Mouse (Mus musculus) CH12.LX (cell line): ENCODE data around the gene Syne3. TPM values are rescaled to one million over a fixed set of nuclear protein-coding genes. Genes with fewer than 3 reads are reported as not detected.
A peak's percentile ranks its signal among the peaks of the same experiment; 100 is the strongest.

Experiments
- DNase-seq: peaks from one replicate; pipeline ENCODE4 v3.0.0-alpha.2; 2013; ENCODE audit errors: extremely low read depth
- H3K27ac ChIP-seq: 2 replicates; pipeline ENCODE4 v1.5.1; 2012; ENCODE audit warnings: low read depth, mild to moderate bottlenecking, control low read depth, moderate library complexity; ENCODE audit not compliant: insufficient read depth
- H3K27me3 ChIP-seq: replicated peaks from 2 replicates; pipeline ENCODE3; 2012; ENCODE audit warnings: inconsistent platforms
- H3K36me3 ChIP-seq, 2 experiments: replicated peaks in 1 of 2; 2 replicates each; pipeline versions ENCODE3 to v1.6.1; 2012; ENCODE audit warnings: inconsistent platforms in 1 of 2, low read length in 1 of 2, mild to moderate bottlenecking in 1 of 2, mixed read lengths in 1 of 2, moderate library complexity in 1 of 2; ENCODE audit not compliant: control insufficient read depth in 1 of 2, insufficient read depth in 1 of 2
- H3K4me1 ChIP-seq, 2 experiments: 2 replicates each; pipeline ENCODE4 v1.6.1; 2012; ENCODE audit warnings: inconsistent platforms in 1 of 2, moderate library complexity in 1 of 2; ENCODE audit not compliant: insufficient read depth in 2 of 2, control insufficient read depth in 1 of 2
- H3K4me2 ChIP-seq: 2 replicates; pipeline ENCODE4 v1.6.1; 2012; ENCODE audit warnings: low read depth, mild to moderate bottlenecking, control low read depth; ENCODE audit not compliant: poor library complexity, insufficient read depth, severe bottlenecking
- H3K4me3 ChIP-seq, 3 experiments: fragments of 150-350 bp in 1 of 3; sonication (generic) in 1 of 3; replicated peaks in 1 of 3; 2 replicates each; pipeline versions ENCODE3 to v1.5.1; 2011 to 2012; ENCODE audit warnings: low read depth in 2 of 3, low read length in 2 of 3, mild to moderate bottlenecking in 2 of 3, moderate library complexity in 2 of 3, control low read depth in 1 of 3, improper control_type of control experiment in 1 of 3, inconsistent platforms in 1 of 3, mixed read lengths in 1 of 3; ENCODE audit not compliant: poor library complexity in 1 of 3
- H3K79me2 ChIP-seq: replicated peaks from 2 replicates; pipeline ENCODE4 v1.6.1; 2012; ENCODE audit warnings: mild to moderate bottlenecking, moderate library complexity; ENCODE audit not compliant: control insufficient read depth, poor library complexity, insufficient read depth, severe bottlenecking; ENCODE audit errors: extremely low read depth
- H3K9ac ChIP-seq: 2 replicates; pipeline ENCODE4 v1.6.1; 2012; ENCODE audit warnings: low read depth, mild to moderate bottlenecking, control low read depth, moderate library complexity; ENCODE audit not compliant: insufficient read depth
- H3K9me3 ChIP-seq: replicated peaks from 2 replicates; pipeline ENCODE3; 2012; ENCODE audit warnings: low read length, inconsistent platforms, mixed read lengths
- BHLHE40 ChIP-seq: IDR thresholded peaks from 2 replicates; pipeline ENCODE4 v1.6.1; 2011; ENCODE audit warnings: mild to moderate bottlenecking, low read depth, low read length, improper control_type of control experiment
- CHD2 ChIP-seq: IDR thresholded peaks from 2 replicates; pipeline ENCODE4 v1.6.1; 2011; ENCODE audit warnings: low read length, improper control_type of control experiment
- E2F4 ChIP-seq: IDR thresholded peaks from 2 replicates; pipeline ENCODE4 v1.6.1; 2011; ENCODE audit warnings: low read depth, low read length, improper control_type of control experiment; ENCODE audit not compliant: insufficient replicate concordance
- EP300 ChIP-seq: IDR thresholded peaks from 2 replicates; pipeline ENCODE4 v1.6.1; 2011; ENCODE audit warnings: low read length, improper control_type of control experiment
- ETS1 ChIP-seq: conservative IDR thresholded peaks from 2 replicates; pipeline ENCODE4 v1.6.1; 2012; ENCODE audit warnings: low read depth, mild to moderate bottlenecking, inconsistent platforms, low read length, improper control_type of control experiment, moderate library complexity
- GABPA ChIP-seq: IDR thresholded peaks from 2 replicates; pipeline ENCODE4 v1.6.1; 2012; ENCODE audit warnings: low read depth, low read length, improper control_type of control experiment, inconsistent platforms; ENCODE audit not compliant: insufficient replicate concordance
- IRF4 ChIP-seq: IDR thresholded peaks from 2 replicates; pipeline ENCODE4 v1.6.1; 2014; ENCODE audit warnings: low read depth, mild to moderate bottlenecking, inconsistent platforms, low read length, improper control_type of control experiment
- MAZ ChIP-seq: IDR thresholded peaks from 2 replicates; pipeline ENCODE4 v1.6.1; 2012; ENCODE audit warnings: low read depth, mild to moderate bottlenecking, inconsistent platforms, low read length, improper control_type of control experiment, moderate library complexity
- MEF2A ChIP-seq: IDR thresholded peaks from 2 replicates; pipeline ENCODE4 v1.6.1; 2014; ENCODE audit warnings: low read depth, mild to moderate bottlenecking, inconsistent platforms, low read length, improper control_type of control experiment, borderline replicate concordance
- MYC ChIP-seq: IDR thresholded peaks from 2 replicates; pipeline ENCODE4 v1.6.1; 2011; ENCODE audit warnings: low read depth, mild to moderate bottlenecking, improper control_type of control experiment, low read length
- POLR2A ChIP-seq: IDR thresholded peaks from 2 replicates; pipeline ENCODE4 v1.6.1; 2011; ENCODE audit warnings: low read depth, mild to moderate bottlenecking, improper control_type of control experiment, low read length
- RAD21 ChIP-seq: IDR thresholded peaks from 2 replicates; pipeline ENCODE4 v1.6.1; 2011; ENCODE audit warnings: low read depth, mild to moderate bottlenecking, low read length, improper control_type of control experiment, moderate library complexity
- SMC3 ChIP-seq: IDR thresholded peaks from 2 replicates; pipeline ENCODE4 v1.6.1; 2011; ENCODE audit warnings: low read depth, low read length, improper control_type of control experiment
- USF1 ChIP-seq: IDR thresholded peaks from 2 replicates; pipeline ENCODE4 v1.6.1; 2014; ENCODE audit warnings: low read depth, mild to moderate bottlenecking, inconsistent platforms, low read length, improper control_type of control experiment
- USF2 ChIP-seq: conservative IDR thresholded peaks from 2 replicates; pipeline ENCODE4 v1.6.1; 2011; ENCODE audit warnings: low read depth, low read length, improper control_type of control experiment
- ZC3H11A ChIP-seq: IDR thresholded peaks from 2 replicates; pipeline ENCODE4 v1.6.1; 2012; ENCODE audit warnings: low read depth, mild to moderate bottlenecking, inconsistent platforms, low read length, improper control_type of control experiment
- ZNF384 ChIP-seq: IDR thresholded peaks from 2 replicates; pipeline ENCODE4 v1.6.1; 2012; ENCODE audit warnings: low read depth, low read length, improper control_type of control experiment, inconsistent platforms
- dilution Hi-C: fragments of 300-500 bp; cut with MboI; formaldehyde crosslinking; loops from 2 replicates; pipeline ENCODE4 v1.14.3; 2020; ENCODE audit warnings: low sequenced_read_pairs; ENCODE audit not compliant: extremely low pct_unique_long_range_greater_than_20kb, extremely low pct_ligation_motif_present
- in situ Hi-C: fragments of 300-500 bp; cut with MboI; formaldehyde crosslinking; loops from 3 replicates; pipeline ENCODE4 v1.14.3; 2019; ENCODE audit warnings: low sequenced_read_pairs, low pct_ligation_motif_present, low pct_unique_long_range_greater_than_20kb, mixed read lengths
- polyA plus RNA-seq: library from polyadenylated mRNA; unstranded; fragments of >175 nt; gene quantifications from 2 replicates; pipeline ENCODE4 v1.2.1, GENCODE M21; 2012; ENCODE audit warnings: low read depth; ENCODE audit not compliant: insufficient read length
- total RNA-seq, 2 experiments: library from RNA; depleted of rRNA; stranded (reverse); fragments of 300-350 nt in 1 of 2; fragments of >200 nt in 1 of 2; gene quantifications; 2 replicates each; pipeline ENCODE4 v1.2.3; 2012 to 2014

Syne3 gene
- total and polyA plus RNA-seq, 3 experiments: 5.3 to 18.7 (median 7.3) TPM

DNA sequence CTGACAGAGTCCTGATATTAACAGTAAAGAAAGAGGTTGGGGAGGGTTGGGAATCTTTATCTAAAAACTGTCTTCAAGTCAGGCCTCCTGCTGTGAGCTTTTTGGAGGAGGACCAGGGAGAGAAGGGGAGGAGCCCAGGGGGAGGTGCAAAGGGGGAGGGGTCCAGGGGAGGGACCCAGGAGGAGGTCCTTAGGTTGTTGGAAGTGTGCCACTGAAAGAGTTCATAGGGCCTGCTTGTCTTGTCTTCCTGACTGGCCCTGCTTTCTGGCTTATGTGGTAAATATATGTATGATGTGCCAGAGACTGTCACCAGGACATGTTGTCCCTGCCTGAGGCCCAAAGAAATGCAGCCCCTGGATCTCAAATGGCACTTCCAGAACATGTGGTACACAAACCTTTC lies 49.2 kb downstream of the Syne3 start:
- H3K4me2 ChIP-seq: no peak overlapping the region
- H3K36me3 ChIP-seq: peaks cover 57 to 88% of the 10 kb centered on the region in 2 experiments
- no peak overlapping the region for H3K27ac ChIP-seq
- no peak overlapping the region for H3K9ac ChIP-seq
- dilution Hi-C loops: no loop called here
- no peak for TF ChIP-seq ETS1
- no peak for TF ChIP-seq CHD2
- TF ChIP-seq POLR2A: no peak
- TF ChIP-seq MYC: no peak
- no peak for TF ChIP-seq RAD21
- TF ChIP-seq ZC3H11A: no peak
- TF ChIP-seq GABPA: no peak
- TF ChIP-seq MAZ: no peak
- TF ChIP-seq, all 38 proteins: peak for 0
- DNase-seq: no peak
- Histone ChIP-seq H3K4me1 (peaks cover 0 to 7% of the 10 kb centered on the region in 2 experiments; a peak in 2 of 4 replicates), H3K79me2 (no peaks in the 10 kb centered on the region), H3K4me3 (no peak overlapping the region), H3K9me3 (no peaks in the 10 kb centered on the region), H3K27me3 (no peaks in the 10 kb centered on the region)
- in situ Hi-C loops: no loop called here

DNA sequence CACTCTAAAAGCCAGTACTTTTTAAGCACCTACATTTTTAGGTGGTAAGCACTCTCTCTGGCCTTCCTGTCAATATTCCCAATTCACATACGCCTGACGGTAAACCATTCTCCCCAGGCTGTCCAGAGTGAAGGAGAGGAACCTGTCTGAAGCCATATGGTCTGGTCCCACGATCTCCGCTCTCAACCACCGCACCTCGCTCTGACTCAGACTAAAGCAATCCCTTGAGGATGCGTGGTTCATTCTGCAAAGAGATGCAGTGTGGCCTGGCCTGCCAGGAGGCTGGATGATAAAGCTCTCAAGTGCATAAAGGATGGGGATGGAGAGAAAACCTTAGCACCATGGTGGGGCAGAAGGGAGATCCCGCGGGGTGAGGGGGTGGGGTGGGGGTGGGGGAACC lies 49.6 kb downstream of the Syne3 start:
- Histone ChIP-seq H3K9me3 (no peaks in the 10 kb centered on the region), H3K4me3 (no peak overlapping the region), H3K27ac (no peak overlapping the region)
- TF ChIP-seq ZNF384 (no peak), USF1 (no peak), EP300 (no peak), USF2 (no peak), ETS1 (no peak), GABPA (no peak), E2F4 (no peak), BHLHE40 (no peak), CHD2 (no peak), RAD21 (no peak)
- TF ChIP-seq, all 38 proteins: peak for 0
- Histone ChIP-seq H3K4me2 (no peak overlapping the region), H3K36me3 (peaks cover 62 to 88% of the 10 kb centered on the region in 2 experiments), H3K79me2 (no peaks in the 10 kb centered on the region), H3K4me1 (peaks cover 0 to 7% of the 10 kb centered on the region in 2 experiments; a peak in 2 of 4 replicates), H3K27me3 (no peaks in the 10 kb centered on the region), H3K9ac (no peak overlapping the region)
- dilution Hi-C loops: no loop called here
- in situ Hi-C loops: loop anchor here (10.0 kb wide), 1 partner anchor 45 kb away; the partner anchor contains the start of gene Syne3
- peak; percentile 33 for DNase-seq

DNA sequence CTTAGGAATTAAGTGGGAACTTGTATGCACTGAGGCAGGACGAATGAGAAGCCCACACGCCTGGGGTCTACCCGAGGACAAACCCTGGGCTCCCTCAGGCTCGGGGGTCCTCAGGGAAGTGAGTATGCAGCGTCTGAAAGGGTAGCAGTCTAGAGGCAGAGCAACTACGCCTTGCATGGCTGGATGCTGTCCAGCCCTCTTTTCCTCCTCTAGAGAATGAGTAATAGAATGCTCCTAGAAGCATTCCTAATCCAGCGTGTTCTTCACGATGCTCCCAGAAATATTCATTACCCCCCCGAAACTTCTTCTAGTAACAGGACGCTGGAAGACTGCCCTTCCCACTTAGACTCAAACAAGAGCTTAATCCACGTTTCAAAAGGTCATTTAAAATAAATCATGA lies 51.3 kb downstream of the Syne3 start:
- Histone ChIP-seq H3K9me3 (no peaks in the 10 kb centered on the region), H3K79me2 (no peaks in the 10 kb centered on the region), H3K4me1 (peaks cover 0 to 7% of the 10 kb centered on the region in 2 experiments; a peak in 2 of 4 replicates), H3K4me3 (no peak overlapping the region), H3K36me3 (peaks cover 63 to 84% of the 10 kb centered on the region in 2 experiments), H3K27ac (no peak overlapping the region), H3K27me3 (no peaks in the 10 kb centered on the region), H3K9ac (no peak overlapping the region), H3K4me2 (no peak overlapping the region)
- in situ Hi-C loops (loop anchor here (10.0 kb wide), 1 partner anchor 47 kb away; the partner anchor contains the start of gene Syne3), dilution Hi-C loops (no loop called here)
- no peak for DNase-seq
- no peak for TF ChIP-seq IRF4
- no peak for TF ChIP-seq MEF2A
- TF ChIP-seq MAZ: no peak
- no peak for TF ChIP-seq SMC3
